Comparison of ENCODE assay signal across 8 mouse cellular contexts in genomic region chr13:10360777-10361176, GRCm38 (mm10). TPM values are rescaled to one million over a fixed set of nuclear protein-coding genes. Genes with fewer than 3 reads are reported as not detected.
A peak's percentile ranks its signal among the peaks of the same experiment; 100 is the strongest.
DNase-seq lines count a peak whose midpoint lies in the region; ATAC-seq and TF ChIP-seq lines count a peak whose summit lies in the region.
"Had no signal": no experiment of that assay in that cellular context is flagged by ENCODE, and none has a peak within 500 bp of the region (broad histone marks: within the 10 kb centered on the region; RNA-seq: fewer than 3 reads in every experiment).

TSS of gene Chrm3 (minus strand) at chr13:10360847.

- peak; percentile 90 for ATAC-seq in forebrain, embryonic 14.5 days
- ATAC-seq in heart, postnatal 0 days (ENCODE audit: insufficient read depth, low read depth) = peak; percentile 36; the same call in 1 of the 2 replicates
- peak; percentile 39; the same call in 1 of the 2 replicates for ATAC-seq in liver, embryonic 11.5 days (replicated peaks; ENCODE audit: low FRiP score)

- peak within 1 kb of the TSS; percentile 61 for H3K9ac ChIP-seq in forebrain, embryonic 14.5 days (ENCODE audit: low read length)
- no peak within 1 kb of the TSS; the same call in 1 of the 2 replicates for H3K9ac ChIP-seq in heart, postnatal 0 days (replicated peaks; ENCODE audit: low read depth, low read length)
- no peak within 1 kb of the TSS for H3K9ac ChIP-seq in liver, embryonic 11.5 days (ENCODE audit: low read depth, low read length)

- H3K27ac ChIP-seq in forebrain, embryonic 14.5 days (ENCODE audit: low read depth, low read length) = no peak within 1 kb of the TSS
- no peak within 1 kb of the TSS for H3K27ac ChIP-seq in heart, postnatal 0 days (ENCODE audit: low read depth)
- no peak within 1 kb of the TSS for H3K27ac ChIP-seq in liver, embryonic 11.5 days (ENCODE audit: low read depth, low read length)

- DNase-seq in cerebellum, postnatal 10 days = peak; percentile 82 to 92
- peak; percentile 82 for DNase-seq in forebrain, embryonic 14.5 days (ENCODE audit: low spot score)
- peak; percentile 12 for DNase-seq in heart, postnatal 0 days (ENCODE audit: low spot score)
- peak; percentile 52 to 68 for DNase-seq in kidney, postnatal 25 days
- DNase-seq in liver, embryonic 11.5 days (ENCODE audit: low spot score) = peak; percentile 42
- peak; percentile 71 for DNase-seq in neural tube, embryonic 10.5 days (ENCODE audit: extremely low spot score, low spot score)
- DNase-seq in testis, postnatal 10 days (ENCODE audit: low spot score) = peak; percentile 42

- H3K4me1 ChIP-seq in forebrain, embryonic 14.5 days (ENCODE audit: control insufficient read depth, insufficient read depth, low read length) = peaks cover 6% of the 10 kb centered on the region; the same call in 1 of the 2 replicates
- peaks cover 10% of the 10 kb centered on the region for H3K4me1 ChIP-seq in heart, postnatal 0 days (ENCODE audit: control insufficient read depth, insufficient read depth)
- H3K4me1 ChIP-seq in liver, embryonic 11.5 days (replicated peaks; ENCODE audit: control insufficient read depth, insufficient read depth, low read length) = no peaks in the 10 kb centered on the region

- peak within 1 kb of the TSS; percentile 94 for H3K4me2 ChIP-seq in forebrain, embryonic 14.5 days (ENCODE audit: low read length)
- peak within 1 kb of the TSS; percentile 94 for H3K4me2 ChIP-seq in heart, postnatal 0 days (ENCODE audit: low read depth, low read length)
- peak within 1 kb of the TSS; percentile 71 for H3K4me2 ChIP-seq in liver, embryonic 11.5 days

- no peaks in the 10 kb centered on the region for H3K9me3 ChIP-seq in forebrain, embryonic 14.5 days (replicated peaks; ENCODE audit: control insufficient read depth, low read length)
- no peaks in the 10 kb centered on the region for H3K9me3 ChIP-seq in heart, postnatal 0 days (replicated peaks; ENCODE audit: control insufficient read depth, low read length)
- H3K9me3 ChIP-seq in liver, embryonic 11.5 days (ENCODE audit: control insufficient read depth, low read length) = no peaks in the 10 kb centered on the region

- H3K4me3 ChIP-seq in forebrain, embryonic 14.5 days (ENCODE audit: low read depth, low read length) = peak within 1 kb of the TSS; percentile 47
- peak within 1 kb of the TSS; percentile 55 for H3K4me3 ChIP-seq in heart, postnatal 0 days (ENCODE audit: low read depth, low read length)
- H3K4me3 ChIP-seq in liver, embryonic 11.5 days (ENCODE audit: low read depth, low read length) = peak within 1 kb of the TSS; percentile 45
- H3K4me3 ChIP-seq: erythroblast, embryonic 14.5 days had no signal

- 0 out of 2 replicates have a peak, but pooled peaks cover 13% of the 10 kb centered on the region for H3K27me3 ChIP-seq in forebrain, embryonic 14.5 days (replicated peaks; ENCODE audit: control insufficient read depth, insufficient read depth, low read length)
- peaks cover 42% of the 10 kb centered on the region for H3K27me3 ChIP-seq in heart, postnatal 0 days (ENCODE audit: control insufficient read depth, insufficient read depth, low read length)
- peaks cover 31% of the 10 kb centered on the region for H3K27me3 ChIP-seq in liver, embryonic 11.5 days (replicated peaks; ENCODE audit: control insufficient read depth, insufficient read depth, low read length)

- no peaks in the 10 kb centered on the region for H3K36me3 ChIP-seq in forebrain, embryonic 14.5 days (ENCODE audit: control insufficient read depth, insufficient read depth, low read length)
- no peaks in the 10 kb centered on the region for H3K36me3 ChIP-seq in heart, postnatal 0 days (replicated peaks; ENCODE audit: control insufficient read depth, insufficient read depth, low read length)
- H3K36me3 ChIP-seq in liver, embryonic 11.5 days (ENCODE audit: control insufficient read depth, insufficient read depth, low read length) = no peaks in the 10 kb centered on the region

- TF ChIP-seq EP300 in heart, postnatal 0 days (IDR thresholded peaks at IDR 0.05; ENCODE audit: low read depth) = no peak

- whole genome bisulfite sequencing in forebrain, embryonic 14.5 days = 1% methylated on average over 18 of the region's 18 CpGs
- 2% methylated on average over 18 of the region's 18 CpGs for WGBS in heart, postnatal 0 days
- 5% methylated on average over 18 of the region's 18 CpGs for WGBS in liver, embryonic 11.5 days

- TF ChIP-seq CTCF in heart, postnatal 0 days (IDR thresholded peaks at IDR 0.05; ENCODE audit: low read depth) = no peak

RNA-seq across cellular contexts. Expression of gene Chrm3, which starts in this region (rescaled TPM):
- polyA plus RNA-seq in forebrain, embryonic 14.5 days (2014; fragmentation: Nextera tagmentation; extraction: Ambion mirVana) = 0.65 and 1.3 TPM in 2 replicates
- total RNA-seq in heart, postnatal 0 days (2014; rRNA removed; ENCODE audit: low replicate concordance) = 0.31 and 0.46 TPM in 2 replicates
- 0.10 and 0.26 TPM in 2 replicates for polyA plus RNA-seq in heart, postnatal 0 days (2015; fragmentation: Nextera tagmentation; extraction: Ambion mirVana)
- polyA plus RNA-seq in liver, embryonic 11.5 days (2014; fragmentation: Nextera tagmentation; extraction: Ambion mirVana) = 0.22 and 0.58 TPM in 2 replicates
- polyA plus RNA-seq: erythroblast, embryonic 14.5 days had no signal

Comparison
In these comparisons a context has a peak if more than half of its experiments do, and no peak if none do; other contexts are left out.
1. Peak in DNase-seq, ATAC-seq, H3K4me3 ChIP-seq and H3K4me2 ChIP-seq in heart, postnatal 0 days; RNA of the gene not detected or under 1 TPM.
2. Peak in DNase-seq, ATAC-seq, H3K4me3 ChIP-seq and H3K4me2 ChIP-seq in liver, embryonic 11.5 days; RNA of the gene not detected or under 1 TPM.
3. DNase-seq: peak in every context shown above with its lines; median percentile 87 in cerebellum, postnatal 10 days; 82 in forebrain, embryonic 14.5 days; 71 in neural tube, embryonic 10.5 days; 60 in kidney, postnatal 25 days; 42 in liver, embryonic 11.5 days; 42 in testis, postnatal 10 days; 12 in heart, postnatal 0 days.
4. ATAC-seq: peak in every context shown above with its lines; median percentile 90 in forebrain, embryonic 14.5 days; 39 in liver, embryonic 11.5 days; 36 in heart, postnatal 0 days.